Mouse (Mus musculus) CH12.LX (cell line): ENCODE results near the gene Pyroxd2. TPM values are rescaled to one million over a fixed set of nuclear protein-coding genes. Genes with fewer than 3 reads are reported as not detected.

ENCODE experiments used
- DNase-seq: peaks from one replicate; pipeline ENCODE4 v3.0.0-alpha.2; 2013; ENCODE audit errors: extremely low read depth
- H3K27ac ChIP-seq: 2 replicates; pipeline ENCODE4 v1.5.1; 2012; ENCODE audit warnings: low read depth, mild to moderate bottlenecking, control low read depth, moderate library complexity; ENCODE audit not compliant: insufficient read depth
- H3K27me3 ChIP-seq: replicated peaks from 2 replicates; pipeline ENCODE3; 2012; ENCODE audit warnings: inconsistent platforms
- H3K36me3 ChIP-seq, 2 experiments: replicated peaks in 1 of 2; 2 replicates each; pipeline versions ENCODE3 to v1.6.1; 2012; ENCODE audit warnings: inconsistent platforms in 1 of 2, low read length in 1 of 2, mild to moderate bottlenecking in 1 of 2, mixed read lengths in 1 of 2, moderate library complexity in 1 of 2; ENCODE audit not compliant: control insufficient read depth in 1 of 2, insufficient read depth in 1 of 2
- H3K4me1 ChIP-seq, 2 experiments: 2 replicates each; pipeline ENCODE4 v1.6.1; 2012; ENCODE audit warnings: inconsistent platforms in 1 of 2, moderate library complexity in 1 of 2; ENCODE audit not compliant: insufficient read depth in 2 of 2, control insufficient read depth in 1 of 2
- H3K4me2 ChIP-seq: 2 replicates; pipeline ENCODE4 v1.6.1; 2012; ENCODE audit warnings: low read depth, mild to moderate bottlenecking, control low read depth; ENCODE audit not compliant: poor library complexity, insufficient read depth, severe bottlenecking
- H3K4me3 ChIP-seq, 3 experiments: fragments of 150-350 bp in 1 of 3; sonication (generic) in 1 of 3; replicated peaks in 1 of 3; 2 replicates each; pipeline versions ENCODE3 to v1.5.1; 2011 to 2012; ENCODE audit warnings: low read depth in 2 of 3, low read length in 2 of 3, mild to moderate bottlenecking in 2 of 3, moderate library complexity in 2 of 3, control low read depth in 1 of 3, improper control_type of control experiment in 1 of 3, inconsistent platforms in 1 of 3, mixed read lengths in 1 of 3; ENCODE audit not compliant: poor library complexity in 1 of 3
- H3K79me2 ChIP-seq: replicated peaks from 2 replicates; pipeline ENCODE4 v1.6.1; 2012; ENCODE audit warnings: mild to moderate bottlenecking, moderate library complexity; ENCODE audit not compliant: control insufficient read depth, poor library complexity, insufficient read depth, severe bottlenecking; ENCODE audit errors: extremely low read depth
- H3K9ac ChIP-seq: 2 replicates; pipeline ENCODE4 v1.6.1; 2012; ENCODE audit warnings: low read depth, mild to moderate bottlenecking, control low read depth, moderate library complexity; ENCODE audit not compliant: insufficient read depth
- H3K9me3 ChIP-seq: replicated peaks from 2 replicates; pipeline ENCODE3; 2012; ENCODE audit warnings: low read length, inconsistent platforms, mixed read lengths
- CHD2 ChIP-seq: IDR thresholded peaks from 2 replicates; pipeline ENCODE4 v1.6.1; 2011; ENCODE audit warnings: low read length, improper control_type of control experiment
- EP300 ChIP-seq: IDR thresholded peaks from 2 replicates; pipeline ENCODE4 v1.6.1; 2011; ENCODE audit warnings: low read length, improper control_type of control experiment
- ETS1 ChIP-seq: conservative IDR thresholded peaks from 2 replicates; pipeline ENCODE4 v1.6.1; 2012; ENCODE audit warnings: low read depth, mild to moderate bottlenecking, inconsistent platforms, low read length, improper control_type of control experiment, moderate library complexity
- HCFC1 ChIP-seq: IDR thresholded peaks from 2 replicates; pipeline ENCODE4 v1.6.1; 2012; ENCODE audit warnings: low read depth, mild to moderate bottlenecking, inconsistent platforms, low read length, improper control_type of control experiment
- MAFK ChIP-seq: IDR thresholded peaks from 2 replicates; pipeline ENCODE4 v1.6.1; 2011; ENCODE audit warnings: low read length, improper control_type of control experiment; ENCODE audit not compliant: insufficient replicate concordance
- MAX ChIP-seq: IDR thresholded peaks from 2 replicates; pipeline ENCODE4 v1.6.1; 2011; ENCODE audit warnings: low read length, improper control_type of control experiment
- MXI1 ChIP-seq: IDR thresholded peaks from 2 replicates; pipeline ENCODE4 v1.6.1; 2011; ENCODE audit warnings: mild to moderate bottlenecking, low read depth, low read length, improper control_type of control experiment
- PAX5 ChIP-seq: IDR thresholded peaks from 2 replicates; pipeline ENCODE4 v1.6.1; 2012; ENCODE audit warnings: low read length, inconsistent platforms, mixed read lengths
- POLR2AphosphoS2 ChIP-seq: IDR thresholded peaks from 2 replicates; pipeline ENCODE4 v1.6.1; 2011; ENCODE audit warnings: low read depth, low read length, improper control_type of control experiment
- RCOR1 ChIP-seq: conservative IDR thresholded peaks from 2 replicates; pipeline ENCODE4 v1.6.1; 2012; ENCODE audit warnings: low read depth, mild to moderate bottlenecking, inconsistent platforms, low read length, improper control_type of control experiment
- SIN3A ChIP-seq: IDR thresholded peaks from 2 replicates; pipeline ENCODE4 v1.6.1; 2012; ENCODE audit warnings: low read length, improper control_type of control experiment, inconsistent platforms
- TCF12 ChIP-seq: IDR thresholded peaks from 2 replicates; pipeline ENCODE4 v1.6.1; 2014; ENCODE audit warnings: low read depth, mild to moderate bottlenecking, inconsistent platforms, low read length, improper control_type of control experiment
- USF1 ChIP-seq: IDR thresholded peaks from 2 replicates; pipeline ENCODE4 v1.6.1; 2014; ENCODE audit warnings: low read depth, mild to moderate bottlenecking, inconsistent platforms, low read length, improper control_type of control experiment
- ZC3H11A ChIP-seq: IDR thresholded peaks from 2 replicates; pipeline ENCODE4 v1.6.1; 2012; ENCODE audit warnings: low read depth, mild to moderate bottlenecking, inconsistent platforms, low read length, improper control_type of control experiment
- ZKSCAN1 ChIP-seq: IDR thresholded peaks from 2 replicates; pipeline ENCODE4 v1.6.1; 2012; ENCODE audit warnings: low read depth, inconsistent platforms, low read length, improper control_type of control experiment, borderline replicate concordance
- ZMIZ1 ChIP-seq: IDR thresholded peaks from 2 replicates; pipeline ENCODE4 v1.6.1; 2012; ENCODE audit warnings: low read depth, mild to moderate bottlenecking, inconsistent platforms, low read length, improper control_type of control experiment
- ZNF384 ChIP-seq: IDR thresholded peaks from 2 replicates; pipeline ENCODE4 v1.6.1; 2012; ENCODE audit warnings: low read depth, low read length, improper control_type of control experiment, inconsistent platforms
- dilution Hi-C: fragments of 300-500 bp; cut with MboI; formaldehyde crosslinking; loops from 2 replicates; pipeline ENCODE4 v1.14.3; 2020; ENCODE audit warnings: low sequenced_read_pairs; ENCODE audit not compliant: extremely low pct_unique_long_range_greater_than_20kb, extremely low pct_ligation_motif_present
- in situ Hi-C: fragments of 300-500 bp; cut with MboI; formaldehyde crosslinking; loops from 3 replicates; pipeline ENCODE4 v1.14.3; 2019; ENCODE audit warnings: low sequenced_read_pairs, low pct_ligation_motif_present, low pct_unique_long_range_greater_than_20kb, mixed read lengths
- polyA plus RNA-seq: library from polyadenylated mRNA; unstranded; fragments of >175 nt; gene quantifications from 2 replicates; pipeline ENCODE4 v1.2.1, GENCODE M21; 2012; ENCODE audit warnings: low read depth; ENCODE audit not compliant: insufficient read length
- total RNA-seq, 2 experiments: library from RNA; depleted of rRNA; stranded (reverse); fragments of 300-350 nt in 1 of 2; fragments of >200 nt in 1 of 2; gene quantifications; 2 replicates each; pipeline ENCODE4 v1.2.3; 2012 to 2014

Gene Pyroxd2
- total and polyA plus RNA-seq, 3 experiments, result 0.10 TPM; not detected in 2

GRCm38 (mm10) chr19:42717668-42718067 lies 34.9 kb downstream of the Pyroxd2 start:
- DNase-seq, result no peak
- H3K27ac ChIP-seq, result no peak overlapping the region
- peaks cover 26% of the 10 kb centered on the region for H3K27me3 ChIP-seq
- TF ChIP-seq ZMIZ1 (no peak), ZNF384 (no peak)
- dilution Hi-C loops, result no loop called here
- no peaks in the 10 kb centered on the region for H3K79me2 ChIP-seq
- no peaks in the 10 kb centered on the region for H3K36me3 ChIP-seq
- in situ Hi-C loops, result no loop called here
- no peaks in the 10 kb centered on the region for H3K9me3 ChIP-seq
- H3K4me1 ChIP-seq, result no peaks in the 10 kb centered on the region
- no peak overlapping the region for H3K4me2 ChIP-seq
- H3K4me3 ChIP-seq, result no peak overlapping the region
- H3K9ac ChIP-seq, result no peak overlapping the region

GRCm38 (mm10) chr19:42716507-42716906 lies 36.1 kb downstream of the Pyroxd2 start:
- DNase-seq, result no peak
- no peak overlapping the region for H3K4me3 ChIP-seq
- no peak for TF ChIP-seq ZC3H11A
- TF ChIP-seq MAX, result no peak
- no peak for TF ChIP-seq MXI1
- TF ChIP-seq PAX5, result no peak
- no peak for TF ChIP-seq POLR2AphosphoS2
- no peak for TF ChIP-seq RCOR1
- no peak for TF ChIP-seq MAFK
- TF ChIP-seq USF1, result no peak
- TF ChIP-seq TCF12, result no peak
- no peak for TF ChIP-seq CHD2
- no peak for TF ChIP-seq ZKSCAN1
- no peak for TF ChIP-seq SIN3A
- TF ChIP-seq EP300, result no peak
- TF ChIP-seq ETS1, result no peak
- no peak for TF ChIP-seq HCFC1
- H3K79me2 ChIP-seq, result no peaks in the 10 kb centered on the region
- H3K27me3 ChIP-seq, result peaks cover 26% of the 10 kb centered on the region
- in situ Hi-C loops (no loop called here), dilution Hi-C loops (no loop called here)
- H3K27ac ChIP-seq, result no peak overlapping the region
- no peak overlapping the region for H3K9ac ChIP-seq
- no peaks in the 10 kb centered on the region for H3K9me3 ChIP-seq
- no peaks in the 10 kb centered on the region for H3K36me3 ChIP-seq
- H3K4me1 ChIP-seq, result no peaks in the 10 kb centered on the region
- no peak overlapping the region for H3K4me2 ChIP-seq
